ENCODE assay signal across 26 mouse cellular contexts in the genomic region with DNA sequence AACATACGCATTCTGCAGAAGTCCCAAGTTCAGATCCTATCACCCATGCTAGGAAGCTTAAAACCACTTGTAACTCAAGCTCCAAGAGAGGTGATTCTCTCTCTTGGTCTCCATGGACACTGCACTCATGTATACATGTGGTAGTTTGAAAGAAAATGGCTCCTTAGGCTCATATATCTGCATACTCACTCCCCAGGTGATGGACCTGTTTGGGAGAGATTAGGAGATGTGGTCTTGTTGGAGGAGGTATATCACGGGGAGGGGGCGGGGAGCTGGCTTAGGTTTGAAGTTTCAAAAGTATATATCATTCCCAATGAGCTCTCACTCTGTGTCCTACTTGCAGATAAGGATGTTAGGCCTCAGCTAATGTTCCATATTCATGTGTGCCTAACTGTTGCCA.
"Had no signal": no experiment of that assay in that cellular context is flagged by ENCODE, and none has a peak within 500 bp of the region (broad histone marks: within the 10 kb centered on the region; RNA-seq: fewer than 3 reads in every experiment).

No protein-coding gene starts in this region.

- H3K36me3 ChIP-seq: heart, embryonic 10.5 days; heart, embryonic 12.5 days; hindbrain, embryonic 10.5 days; hindbrain, embryonic 12.5 days; intestine, embryonic 15.5 days; limb, embryonic 10.5 days; limb, embryonic 12.5 days had no signal

- H3K27ac ChIP-seq: gastrocnemius, adult 2 months; heart, adult 2 months; heart, embryonic 10.5 days; hindbrain, embryonic 10.5 days; hindbrain, embryonic 12.5 days; hindbrain, embryonic 14.5 days; intestine, embryonic 15.5 days; left cerebral cortex, adult 2 months; limb, embryonic 10.5 days; limb, embryonic 12.5 days had no signal

- H3K4me3 ChIP-seq: gastrocnemius, adult 2 months; heart, adult 2 months; heart, embryonic 10.5 days; heart, embryonic 12.5 days; hindbrain, embryonic 10.5 days; hindbrain, embryonic 12.5 days; intestine, embryonic 15.5 days; layer of hippocampus, adult 2 months; left cerebral cortex, adult 2 months; limb, embryonic 10.5 days; limb, embryonic 12.5 days had no signal

- H3K9me3 ChIP-seq: heart, embryonic 10.5 days; heart, embryonic 12.5 days; hindbrain, embryonic 10.5 days; hindbrain, embryonic 12.5 days; intestine, embryonic 15.5 days; limb, embryonic 10.5 days; limb, embryonic 12.5 days had no signal

- H3K27me3 ChIP-seq: heart, embryonic 12.5 days; hindbrain, embryonic 12.5 days; intestine, embryonic 15.5 days; limb, embryonic 12.5 days had no signal

- H3K4me1 ChIP-seq: heart, embryonic 10.5 days; heart, embryonic 12.5 days; hindbrain, embryonic 10.5 days; hindbrain, embryonic 12.5 days; intestine, embryonic 15.5 days; limb, embryonic 10.5 days; limb, embryonic 12.5 days had no signal

- H3K4me2 ChIP-seq: heart, embryonic 12.5 days; hindbrain, embryonic 12.5 days; hindbrain, embryonic 14.5 days; intestine, embryonic 15.5 days; limb, embryonic 12.5 days had no signal

- H3K9ac ChIP-seq: heart, embryonic 12.5 days; hindbrain, embryonic 12.5 days; hindbrain, embryonic 14.5 days; intestine, embryonic 15.5 days; limb, embryonic 12.5 days had no signal

- ATAC-seq: hindbrain, embryonic 16.5 days; inflammation-experienced regulatory T-cells, adult 6 months; intestine, embryonic 15.5 days; intestine, postnatal 0 days had no signal

- DNase-seq: gastrocnemius, adult 2 months; gastrocnemius, postnatal 10 days; gastrocnemius, postnatal 36 days; heart, adult 11 months; heart, adult 2 months; heart, postnatal 10 days; heart, postnatal 4 days; kidney, adult 18-20 months; kidney, adult 8-10 months; kidney, postnatal 10 days; kidney, postnatal 25 days; kidney, postnatal 4 days; liver had no signal
